Mouse (Mus musculus) lung, adult 2 months (tissue): ENCODE results near the gene Tmem174.

Experiments
- CTCF ChIP-seq: fragments of 200-500 bp; IDR thresholded peaks from 2 replicates; pipeline ENCODE4 v1.5.1; 2011; ENCODE audit warnings: mild to moderate bottlenecking, low read length, control low read depth; ENCODE audit not compliant: insufficient read depth
- POLR2A ChIP-seq: fragments of 200-500 bp; IDR thresholded peaks from 2 replicates; pipeline ENCODE4 v1.6.1; 2011; ENCODE audit warnings: low read depth, mild to moderate bottlenecking, control low read depth, low read length, borderline replicate concordance; ENCODE audit errors: extremely low read depth

DNA sequence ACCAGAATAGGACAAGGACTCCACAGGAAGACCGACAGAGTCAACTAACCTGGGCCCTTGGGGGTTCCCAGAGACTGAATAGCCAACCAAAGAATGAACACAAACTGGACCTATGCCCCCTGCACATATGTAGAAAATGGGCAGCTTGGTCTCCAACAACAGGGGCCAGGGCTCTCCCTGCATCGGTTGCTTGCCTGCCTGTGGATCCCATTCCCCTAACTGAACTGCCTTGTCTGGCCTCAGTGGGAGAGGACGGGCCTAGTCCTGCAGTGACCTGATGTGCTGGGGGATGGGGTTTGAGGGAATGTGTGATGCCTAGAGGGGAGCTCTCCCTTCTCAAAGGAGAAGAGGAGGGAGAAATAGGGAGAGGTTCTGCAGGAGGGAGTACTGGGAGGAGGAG is 32.1 kb upstream of the Tmem174 start:
- TF ChIP-seq CTCF (no peak), POLR2A (no peak)
